Mouse (Mus musculus): ENCODE results near the gene Phex.

DNA sequence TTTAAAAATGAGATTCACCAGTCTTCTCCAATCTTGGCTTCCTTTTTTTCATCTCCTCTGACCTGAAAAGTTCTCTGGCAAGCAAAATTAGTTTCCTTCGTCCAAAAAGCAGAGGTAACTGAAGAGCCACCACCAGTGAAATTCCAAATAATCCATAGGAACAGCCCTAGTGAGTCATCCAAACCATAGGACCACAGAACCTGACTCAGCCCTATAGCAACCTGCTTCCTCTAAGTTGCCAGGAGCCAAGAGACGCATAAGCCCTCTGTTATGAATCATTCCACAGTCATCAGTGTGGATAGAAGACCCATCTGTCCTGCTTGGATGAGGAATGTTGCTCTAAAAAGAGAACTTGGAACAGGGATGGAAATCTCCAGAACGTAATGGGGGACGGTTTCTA is 230.9 kb downstream of the Phex start:
- no peak for TF ChIP-seq CTCF (IDR thresholded peaks at IDR 0.05; ENCODE audit: borderline replicate concordance, extremely low read depth, insufficient read depth, insufficient read length)
- no peak for TF ChIP-seq POLR2A (IDR thresholded peaks at IDR 0.05; ENCODE audit: borderline replicate concordance, extremely low read depth, insufficient read depth, insufficient read length, poor library complexity, severe bottlenecking)
